8 mouse cellular contexts compared by ENCODE assay signal in genomic region chr12:108674502-108674901, GRCm38 (mm10). TPM values are rescaled to one million over a fixed set of nuclear protein-coding genes. Genes with fewer than 3 reads are reported as not detected.
DNase-seq lines count a peak whose midpoint lies in the region; ATAC-seq and TF ChIP-seq lines count a peak whose summit lies in the region.

No protein-coding gene starts in this region.

- H3K36me3 ChIP-seq in embryonic facial prominence, embryonic 13.5 days: peaks cover 82% of the 10 kb centered on the region
- H3K36me3 ChIP-seq in embryonic facial prominence, embryonic 10.5 days (replicated peaks): peaks cover 96% of the 10 kb centered on the region
- peaks cover 44% of the 10 kb centered on the region for H3K36me3 ChIP-seq in heart, postnatal 0 days (replicated peaks; ENCODE audit: control insufficient read depth, insufficient read depth, low read length)
- H3K36me3 ChIP-seq in intestine, embryonic 16.5 days (ENCODE audit: control insufficient read depth, insufficient read depth, low read length): peaks cover 5% of the 10 kb centered on the region; the same call in 1 of the 2 replicates
- peaks cover 7% of the 10 kb centered on the region for H3K36me3 ChIP-seq in liver, embryonic 11.5 days (ENCODE audit: control insufficient read depth, insufficient read depth, low read length)
- peaks cover 94% of the 10 kb centered on the region for H3K36me3 ChIP-seq in hindbrain, embryonic 10.5 days

- WGBS in embryonic facial prominence, embryonic 13.5 days: 84% methylated on average over 4 of the region's 4 CpGs
- 89% methylated on average over 4 of the region's 4 CpGs for WGBS in embryonic facial prominence, embryonic 10.5 days
- 30% methylated on average over 4 of the region's 4 CpGs for WGBS in heart, postnatal 0 days
- 84% methylated on average over 4 of the region's 4 CpGs for WGBS in intestine, embryonic 16.5 days
- 89% methylated on average over 4 of the region's 4 CpGs for WGBS in liver, embryonic 11.5 days
- WGBS in hindbrain, embryonic 10.5 days: 91% methylated on average over 4 of the region's 4 CpGs

- no peak overlapping the region for H3K4me3 ChIP-seq in embryonic facial prominence, embryonic 13.5 days
- H3K4me3 ChIP-seq in embryonic facial prominence, embryonic 10.5 days: no peak overlapping the region
- H3K4me3 ChIP-seq in heart, postnatal 0 days (ENCODE audit: low read depth, low read length): no peak overlapping the region
- H3K4me3 ChIP-seq in intestine, embryonic 16.5 days (ENCODE audit: low read length): no peak overlapping the region
- no peak overlapping the region for H3K4me3 ChIP-seq in liver, embryonic 11.5 days (ENCODE audit: low read depth, low read length)
- no peak overlapping the region for H3K4me3 ChIP-seq in hindbrain, embryonic 10.5 days

- DNase-seq in embryonic facial prominence, embryonic 10.5 days (ENCODE audit: low spot score): no peak
- peak; percentile 27 for DNase-seq in cerebellum, adult 11 months
- DNase-seq in heart, postnatal 0 days (ENCODE audit: low spot score): peak; percentile 87
- DNase-seq in left cerebral cortex, postnatal 14 days (ENCODE audit: low spot score in 2 of 2): peak; percentile 63 to 85
- no peak for DNase-seq in liver, embryonic 11.5 days (ENCODE audit: low spot score)
- DNase-seq in hindbrain, embryonic 10.5 days (ENCODE audit: low spot score): no peak

- no peaks in the 10 kb centered on the region for H3K27me3 ChIP-seq in embryonic facial prominence, embryonic 13.5 days
- no peaks in the 10 kb centered on the region for H3K27me3 ChIP-seq in embryonic facial prominence, embryonic 10.5 days (replicated peaks; ENCODE audit: low read depth, poor library complexity, severe bottlenecking)
- H3K27me3 ChIP-seq in heart, postnatal 0 days (ENCODE audit: control insufficient read depth, insufficient read depth, low read length): no peaks in the 10 kb centered on the region
- H3K27me3 ChIP-seq in intestine, embryonic 16.5 days (replicated peaks; ENCODE audit: control insufficient read depth, insufficient read depth, low read length): no peaks in the 10 kb centered on the region
- H3K27me3 ChIP-seq in liver, embryonic 11.5 days (replicated peaks; ENCODE audit: control insufficient read depth, insufficient read depth, low read length): no peaks in the 10 kb centered on the region
- H3K27me3 ChIP-seq in hindbrain, embryonic 10.5 days (ENCODE audit: insufficient read depth, poor library complexity, severe bottlenecking): no peaks in the 10 kb centered on the region

- no peak overlapping the region for H3K4me2 ChIP-seq in embryonic facial prominence, embryonic 13.5 days
- H3K4me2 ChIP-seq in heart, postnatal 0 days (ENCODE audit: low read depth, low read length): no peak overlapping the region
- H3K4me2 ChIP-seq in intestine, embryonic 16.5 days (ENCODE audit: low read depth, low read length): no peak overlapping the region
- no peak overlapping the region for H3K4me2 ChIP-seq in liver, embryonic 11.5 days

- TF ChIP-seq EP300 in heart, postnatal 0 days (IDR thresholded peaks at IDR 0.05; ENCODE audit: low read depth): no peak

- 0 out of 2 replicates have a peak overlapping the region, but pooled peaks have one; percentile 1 for H3K27ac ChIP-seq in embryonic facial prominence, embryonic 13.5 days
- no peak overlapping the region for H3K27ac ChIP-seq in embryonic facial prominence, embryonic 10.5 days (replicated peaks)
- peak overlapping the region; percentile 59 for H3K27ac ChIP-seq in heart, postnatal 0 days (ENCODE audit: low read depth)
- H3K27ac ChIP-seq in intestine, embryonic 16.5 days (ENCODE audit: low read length): no peak overlapping the region
- H3K27ac ChIP-seq in liver, embryonic 11.5 days (ENCODE audit: low read depth, low read length): no peak overlapping the region
- no peak overlapping the region for H3K27ac ChIP-seq in hindbrain, embryonic 10.5 days

- 0 out of 2 replicates have a peak, but pooled peaks cover 3% of the 10 kb centered on the region for H3K4me1 ChIP-seq in embryonic facial prominence, embryonic 13.5 days
- no peaks in the 10 kb centered on the region for H3K4me1 ChIP-seq in embryonic facial prominence, embryonic 10.5 days
- H3K4me1 ChIP-seq in heart, postnatal 0 days (ENCODE audit: control insufficient read depth, insufficient read depth): peaks cover 10% of the 10 kb centered on the region
- H3K4me1 ChIP-seq in intestine, embryonic 16.5 days (ENCODE audit: control insufficient read depth, insufficient read depth, low read length): peaks cover 2% of the 10 kb centered on the region; the same call in 1 of the 2 replicates
- no peaks in the 10 kb centered on the region for H3K4me1 ChIP-seq in liver, embryonic 11.5 days (replicated peaks; ENCODE audit: control insufficient read depth, insufficient read depth, low read length)
- H3K4me1 ChIP-seq in hindbrain, embryonic 10.5 days (replicated peaks): no peaks in the 10 kb centered on the region

- H3K9ac ChIP-seq in embryonic facial prominence, embryonic 13.5 days: no peak overlapping the region
- no peak overlapping the region for H3K9ac ChIP-seq in heart, postnatal 0 days (replicated peaks; ENCODE audit: low read depth, low read length)
- H3K9ac ChIP-seq in intestine, embryonic 16.5 days (ENCODE audit: low read depth, low read length): no peak overlapping the region
- no peak overlapping the region for H3K9ac ChIP-seq in liver, embryonic 11.5 days (ENCODE audit: low read depth, low read length)

- H3K9me3 ChIP-seq in embryonic facial prominence, embryonic 13.5 days: no peaks in the 10 kb centered on the region
- H3K9me3 ChIP-seq in embryonic facial prominence, embryonic 10.5 days: no peaks in the 10 kb centered on the region
- H3K9me3 ChIP-seq in heart, postnatal 0 days (replicated peaks; ENCODE audit: control insufficient read depth, low read length): no peaks in the 10 kb centered on the region
- H3K9me3 ChIP-seq in intestine, embryonic 16.5 days (ENCODE audit: control insufficient read depth, low read length): no peaks in the 10 kb centered on the region
- no peaks in the 10 kb centered on the region for H3K9me3 ChIP-seq in liver, embryonic 11.5 days (ENCODE audit: control insufficient read depth, low read length)
- H3K9me3 ChIP-seq in hindbrain, embryonic 10.5 days: no peaks in the 10 kb centered on the region

- ATAC-seq in embryonic facial prominence, embryonic 13.5 days (ENCODE audit: insufficient number of reproducible peaks, insufficient read depth, low FRiP score, low TSS enrichment, low read depth): no peak
- ATAC-seq in heart, postnatal 0 days (ENCODE audit: insufficient read depth, low read depth): peak; percentile 87
- no peak for ATAC-seq in intestine, embryonic 16.5 days
- ATAC-seq in liver, embryonic 11.5 days (replicated peaks; ENCODE audit: low FRiP score): no peak

- intact Hi-C loops in left cerebral cortex, postnatal 14 days (cut with DNase I): loop anchor here (5.0 kb wide), 2 partner anchors 67 to 117 kb away; no protein-coding TSS in a partner anchor

- TF ChIP-seq CTCF in heart, postnatal 0 days (IDR thresholded peaks at IDR 0.05; ENCODE audit: low read depth): no peak

RNA-seq across cellular contexts. Expression of gene Degs2, which starts 27.6 kb away (rescaled TPM):
- 2.4 and 3.0 TPM in 2 replicates for polyA plus RNA-seq in embryonic facial prominence, embryonic 13.5 days (2015; fragmentation: Nextera tagmentation; extraction: Ambion mirVana)
- polyA plus RNA-seq in embryonic facial prominence, embryonic 10.5 days (2016; fragmentation: Nextera tagmentation; extraction: Ambion mirVana): 1.1 and 1.7 TPM in 2 replicates
- 2.3 TPM in 1 of 2 replicates, not detected in the other for total RNA-seq in heart, postnatal 0 days (2014; rRNA removed; ENCODE audit: low replicate concordance)
- 0.12 and 0.38 TPM in 2 replicates for polyA plus RNA-seq in heart, postnatal 0 days (2015; fragmentation: Nextera tagmentation; extraction: Ambion mirVana)
- total RNA-seq in left cerebral cortex, postnatal 14 days (2021): 1 to 10 TPM in 1 of 2 experiments, under 1 TPM in 1; 0.94 to 1.4 TPM
- 161 and 181 TPM in 2 replicates for polyA plus RNA-seq in intestine, embryonic 16.5 days (2015; fragmentation: Nextera tagmentation; extraction: Ambion mirVana)
- 0.33 and 0.48 TPM in 2 replicates for polyA plus RNA-seq in liver, embryonic 11.5 days (2014; fragmentation: Nextera tagmentation; extraction: Ambion mirVana)
- 1.6 and 2.1 TPM in 2 replicates for polyA plus RNA-seq in hindbrain, embryonic 10.5 days (2016; fragmentation: Nextera tagmentation; extraction: Ambion mirVana)

Comparison
In these comparisons a context has a peak if more than half of its experiments do, and no peak if none do; other contexts are left out.
1. H3K27ac ChIP-seq: peak in embryonic facial prominence, embryonic 13.5 days (single experiment) and heart, postnatal 0 days (single experiment); none in embryonic facial prominence, embryonic 10.5 days (single experiment), intestine, embryonic 16.5 days (single experiment), liver, embryonic 11.5 days (single experiment) and hindbrain, embryonic 10.5 days (single experiment).
2. DNase-seq: peak in cerebellum, adult 11 months (single experiment), heart, postnatal 0 days (single experiment) and left cerebral cortex, postnatal 14 days (2 of 2); none in embryonic facial prominence, embryonic 10.5 days (single experiment), liver, embryonic 11.5 days (single experiment) and hindbrain, embryonic 10.5 days (single experiment).
3. RNA of gene Degs2, which starts 27.6 kb away (polyA plus RNA-seq): 161 to 181 TPM in intestine, embryonic 16.5 days; 2.4 to 3.0 TPM in embryonic facial prominence, embryonic 13.5 days, 1.6 to 2.1 TPM in hindbrain, embryonic 10.5 days, 1.1 to 1.7 TPM in embryonic facial prominence, embryonic 10.5 days, 0.33 to 0.48 TPM in liver, embryonic 11.5 days and 0.12 to 0.38 TPM in heart, postnatal 0 days; every median in the first group is over 10 times any median in the second.